Mouse (Mus musculus): ENCODE results near the gene Tcf21.

Tcf21 gene

DNA sequence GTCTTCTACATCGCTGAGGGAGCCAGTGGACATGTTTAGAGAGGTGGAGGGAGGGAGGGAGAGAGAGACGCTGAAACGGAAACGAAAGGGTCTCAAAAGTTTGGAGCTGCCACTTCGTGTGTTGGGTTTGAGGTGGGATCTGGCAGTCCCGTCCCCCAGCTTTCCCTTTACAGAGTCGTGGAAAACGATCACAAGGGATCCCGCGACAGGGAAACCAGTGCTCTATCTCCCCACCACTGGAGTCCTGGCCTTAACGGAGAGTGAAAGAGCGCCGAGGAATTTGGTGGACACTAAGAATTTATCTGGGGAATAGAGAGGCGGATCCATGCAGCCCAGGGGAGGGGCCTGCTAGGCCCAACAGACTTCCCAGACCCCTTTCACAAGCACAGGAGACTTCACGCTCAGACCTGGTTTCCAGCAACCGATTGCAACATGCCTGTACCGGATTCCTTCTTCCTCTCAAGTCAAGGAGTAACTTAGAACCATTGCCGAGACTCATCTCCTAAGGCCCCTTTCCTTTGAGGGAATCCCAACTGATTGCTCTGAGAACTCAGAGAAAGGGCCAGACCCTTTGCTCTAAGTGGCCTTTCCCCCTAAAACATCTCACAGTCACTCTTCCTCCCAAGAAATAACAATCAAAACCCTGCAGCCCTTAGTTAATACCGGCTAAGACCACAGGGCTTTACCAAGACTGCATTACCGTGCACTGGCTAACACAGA, at the start of gene Tcf21:
Gene Tcf21 (minus strand): TSS at position 304 of the 720 bp plus-strand sequence.
- DNase-seq (ENCODE audit: low read depth), result no peak

DNA sequence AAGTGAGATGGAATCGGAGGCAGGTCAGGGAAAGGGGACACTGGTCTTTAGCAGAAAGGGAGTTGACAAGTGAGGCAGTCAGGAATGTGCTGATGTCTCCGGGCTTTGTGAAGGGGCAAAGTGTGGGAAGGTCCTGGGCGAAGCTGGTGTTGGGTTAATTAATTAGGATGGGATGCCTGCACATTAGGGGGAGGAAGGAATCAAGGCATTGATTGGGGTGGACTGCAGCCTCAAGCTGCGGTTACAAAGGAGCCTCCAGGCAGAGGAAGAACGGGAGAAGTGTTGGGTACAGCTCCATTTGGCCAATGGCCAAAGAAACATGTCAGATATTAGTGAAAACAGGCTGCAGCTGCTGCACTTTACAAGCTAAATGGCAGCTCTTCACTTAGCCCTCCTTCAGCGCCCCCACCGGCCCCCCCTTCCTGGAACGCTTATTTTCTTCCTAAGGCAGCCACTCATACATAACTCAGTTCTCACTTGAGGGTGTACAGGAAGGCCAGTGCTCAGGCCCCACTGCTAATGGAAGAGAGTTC, 48.5 kb upstream of the Tcf21 start:
- no peak for DNase-seq (ENCODE audit: low read depth)

DNA sequence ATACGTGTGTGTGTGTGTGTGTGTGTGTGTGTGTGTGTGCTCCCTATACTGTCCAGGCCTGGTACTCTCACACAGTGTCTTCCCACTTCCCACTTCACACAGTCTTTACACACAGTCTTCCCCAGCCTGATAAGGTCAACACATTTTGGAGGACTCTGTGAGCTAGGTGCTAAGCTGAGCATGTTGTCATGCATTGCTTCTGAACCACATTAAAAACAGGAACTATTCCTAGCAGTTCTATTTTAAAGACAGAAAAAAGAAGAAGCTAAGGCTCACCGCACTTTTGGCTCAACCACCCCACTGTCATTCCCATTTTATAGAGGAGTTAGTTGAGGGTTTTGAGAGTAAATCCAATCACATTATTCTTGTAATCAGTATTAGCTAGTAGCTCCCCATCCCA, 47.2 kb upstream of the Tcf21 start:
- no peak for DNase-seq (ENCODE audit: low read depth)

DNA sequence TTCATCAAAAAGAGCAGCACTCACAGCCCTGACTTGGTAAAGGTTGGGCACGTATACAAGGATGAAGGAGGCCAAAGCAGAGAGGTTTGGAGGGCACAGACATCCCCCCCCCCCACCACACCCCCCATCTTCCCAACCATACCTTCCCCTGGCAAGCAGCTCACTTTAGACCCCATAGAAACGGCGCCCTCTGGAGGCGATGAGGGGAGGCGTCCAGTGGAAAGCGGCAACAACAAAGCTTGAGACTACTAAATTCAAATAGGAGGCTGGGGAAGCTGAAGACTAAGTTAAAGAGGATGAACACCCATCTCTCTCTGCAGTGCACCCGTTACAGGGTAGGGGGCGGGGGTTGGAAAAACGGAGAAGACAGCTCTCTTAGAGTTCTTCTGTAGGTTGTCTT, 38.1 kb upstream of the Tcf21 start:
- DNase-seq (ENCODE audit: low read depth), result peak; percentile 18

DNA sequence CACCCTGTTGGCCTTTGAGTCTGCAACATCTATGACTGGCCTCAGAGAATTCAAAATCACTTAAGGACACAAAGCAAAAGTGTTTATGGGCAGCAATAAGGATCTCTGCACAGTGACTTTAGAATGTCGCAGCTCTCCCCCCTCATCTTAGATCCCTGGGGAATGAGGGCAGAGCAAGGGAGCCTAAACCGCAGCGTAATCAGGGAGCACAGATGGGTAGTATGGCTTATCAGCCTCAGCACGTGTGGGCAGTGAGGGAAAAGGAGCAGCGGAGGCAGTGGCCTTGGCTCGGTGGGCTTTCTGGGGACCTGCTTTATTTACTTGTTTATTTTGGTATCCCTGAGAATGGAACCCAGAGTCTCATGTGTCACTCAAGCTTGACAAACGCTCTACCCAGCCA, 34.4 kb upstream of the Tcf21 start:
- DNase-seq (ENCODE audit: low read depth), result no peak

DNA sequence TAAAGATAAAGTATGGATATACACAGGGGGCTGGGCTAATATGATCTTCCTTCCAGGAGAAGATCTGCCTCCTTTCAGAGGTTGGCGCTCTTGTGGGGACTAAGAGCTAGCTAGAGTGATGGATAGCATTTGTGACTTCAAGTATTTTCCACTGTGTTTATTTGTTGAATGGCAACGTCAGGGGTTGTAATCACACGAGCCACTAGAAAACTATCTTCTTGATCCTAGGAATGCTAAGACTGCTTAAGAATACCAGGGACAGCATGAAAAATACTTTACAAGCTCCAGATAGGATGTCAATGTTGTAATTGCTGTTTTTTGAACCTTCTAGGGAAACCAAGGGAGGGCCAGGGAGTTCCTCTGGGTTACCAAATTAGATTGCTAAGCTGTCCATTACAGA, 25.4 kb upstream of the Tcf21 start:
- no peak for DNase-seq (ENCODE audit: low read depth)

DNA sequence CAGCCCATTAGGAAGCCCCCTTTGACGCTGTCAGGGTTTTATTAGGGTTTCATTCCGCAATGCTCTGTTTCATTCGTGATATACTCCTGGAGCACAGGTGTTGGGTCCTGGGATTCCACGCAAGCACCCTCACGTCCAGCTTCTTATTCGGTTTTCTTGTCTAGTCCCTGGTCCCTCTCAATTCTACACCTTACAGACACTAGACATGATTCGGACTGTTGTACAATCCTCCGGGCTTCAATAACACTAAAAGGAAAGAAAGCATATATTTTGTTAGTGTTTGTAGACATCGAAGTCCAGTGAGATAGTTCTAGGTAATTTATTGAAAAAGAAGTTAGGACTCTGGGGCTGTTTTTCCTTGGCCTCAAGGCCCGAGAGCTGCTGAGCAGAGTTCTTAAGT, 24.8 kb upstream of the Tcf21 start:
- no peak for DNase-seq (ENCODE audit: low read depth)

DNA sequence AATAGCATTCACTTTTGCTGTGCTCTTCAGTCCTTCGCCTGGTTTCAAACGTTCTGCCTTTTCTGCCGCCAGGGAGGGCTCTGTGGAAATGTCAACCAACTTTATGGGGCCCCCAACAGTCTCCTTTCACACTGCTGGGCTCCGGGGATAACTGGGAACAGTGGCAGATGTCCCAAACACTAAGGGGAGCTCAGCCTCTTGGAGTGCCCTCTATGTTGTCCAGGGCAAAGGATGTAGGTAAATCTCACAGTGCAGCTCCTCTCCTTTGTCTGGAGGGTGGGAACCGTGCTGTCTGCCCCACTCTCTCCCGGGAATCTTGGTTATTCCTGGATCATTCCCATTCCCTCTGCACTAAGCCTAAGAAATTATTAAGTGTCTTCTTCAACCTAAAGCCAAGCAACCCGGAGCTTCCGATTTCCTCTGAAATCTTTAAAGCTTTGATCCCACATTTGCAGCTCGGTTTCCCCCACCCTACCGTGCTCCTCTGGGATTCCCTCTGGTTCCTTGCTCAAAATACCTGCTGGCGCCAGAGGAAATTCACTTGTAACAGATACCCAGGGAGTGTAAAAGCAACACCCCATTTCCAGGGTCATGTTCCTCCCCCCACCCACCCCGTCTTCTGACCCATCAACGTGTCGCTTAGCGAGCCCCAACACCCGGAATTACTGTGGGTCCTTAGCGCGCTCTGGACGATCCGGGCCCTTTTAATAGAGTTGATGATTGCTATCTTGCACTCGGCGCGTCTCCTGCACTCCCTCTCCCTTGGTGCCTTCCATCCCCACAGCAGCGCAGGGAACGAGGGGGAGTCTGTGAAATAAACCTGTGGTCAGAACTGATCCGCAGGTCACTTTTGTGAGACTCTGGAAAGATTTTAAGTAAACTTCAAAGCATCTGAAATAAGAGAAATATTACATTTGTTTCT, 23.7 kb upstream of the Tcf21 start:
- no peak for DNase-seq (ENCODE audit: low read depth)

DNA sequence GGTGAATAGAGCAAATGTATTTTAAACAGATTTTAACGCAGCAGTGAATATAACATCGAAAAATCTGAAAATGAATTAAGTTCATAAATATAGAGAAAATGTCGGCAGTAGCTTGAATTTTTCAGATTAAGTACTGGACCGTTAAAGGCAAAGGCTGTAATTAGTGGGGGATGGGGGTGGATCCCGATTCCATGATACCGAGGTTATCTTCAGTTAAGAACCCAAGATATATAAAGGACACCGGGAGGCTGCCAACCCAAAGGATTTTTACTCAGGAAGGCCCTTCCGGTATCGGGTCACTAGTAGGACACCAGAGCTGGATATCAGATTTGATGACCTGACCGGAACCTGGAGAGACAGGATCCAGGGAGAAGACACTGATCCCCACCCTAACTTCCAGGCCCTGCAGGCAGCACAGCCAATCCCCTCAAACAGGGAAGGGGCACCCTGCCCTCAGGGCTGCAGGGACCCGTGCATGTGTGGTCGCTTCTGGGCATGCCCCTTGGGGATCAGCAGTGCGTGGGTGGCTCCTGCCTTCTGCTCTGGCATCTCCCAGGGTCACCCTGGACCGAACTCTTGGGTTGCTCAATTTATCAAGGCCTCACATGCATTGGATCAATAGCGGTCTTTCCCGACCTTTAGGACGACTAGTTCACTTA, 22.9 kb upstream of the Tcf21 start:
- DNase-seq (ENCODE audit: low read depth), result no peak

DNA sequence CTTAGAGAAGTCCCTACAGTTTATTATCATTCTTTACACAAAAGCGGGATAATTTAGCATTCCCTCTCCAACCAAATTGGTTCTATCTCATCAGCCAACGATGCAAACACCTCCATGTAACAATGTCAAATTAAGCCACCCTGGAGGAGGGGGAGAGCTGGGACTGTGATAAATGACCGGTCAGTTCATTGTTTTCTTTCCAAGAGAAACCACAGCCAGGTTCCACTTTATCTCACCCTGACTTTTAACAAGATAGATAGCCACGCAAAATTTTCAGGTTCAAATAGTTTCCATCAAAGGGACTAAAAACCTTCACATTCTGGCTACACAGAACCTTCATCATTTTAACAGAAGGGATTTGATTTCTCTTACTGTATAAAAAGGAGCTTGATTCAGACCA, 22.1 kb upstream of the Tcf21 start:
- no peak for DNase-seq (ENCODE audit: low read depth)

DNA sequence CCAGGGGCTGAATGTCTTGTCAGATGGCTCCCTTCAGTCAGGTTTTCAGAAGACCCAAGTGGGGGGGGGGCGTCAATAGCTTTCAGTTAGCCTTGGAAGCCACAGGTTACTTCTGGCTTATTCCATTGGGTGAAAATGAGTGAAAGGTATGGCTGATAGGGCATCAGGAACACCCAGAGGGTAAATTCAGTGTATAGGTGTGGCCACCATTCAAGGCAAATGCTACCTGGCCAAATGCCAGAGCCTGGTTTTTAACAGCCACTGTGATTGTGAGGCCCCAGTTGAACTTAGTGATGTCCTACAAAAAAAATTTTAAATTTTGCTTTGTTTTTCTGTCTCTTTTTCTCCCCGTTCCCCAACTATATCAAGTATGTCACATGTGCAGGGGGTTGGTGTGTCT, 6.3 kb upstream of the Tcf21 start:
- DNase-seq (ENCODE audit: low read depth), result no peak

DNA sequence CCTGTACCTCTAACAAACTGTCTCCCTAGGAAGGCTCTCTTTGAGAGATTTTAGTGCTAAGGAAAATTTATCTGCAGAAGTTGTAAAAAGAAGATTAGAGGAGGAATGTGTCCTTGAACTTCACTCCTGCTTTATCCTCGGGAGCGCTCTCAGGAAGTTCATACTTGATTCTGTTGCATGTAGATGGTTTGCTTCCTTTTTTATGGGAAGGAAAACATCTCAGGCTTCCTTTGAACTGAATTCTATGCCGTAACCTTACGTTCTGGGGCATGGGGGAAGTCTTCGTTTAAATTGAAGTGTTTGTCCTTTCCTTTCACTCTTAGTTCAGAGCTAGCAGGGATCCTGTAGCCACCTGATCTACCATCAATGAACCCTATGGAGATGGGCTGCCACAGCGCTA, 2.9 kb upstream of the Tcf21 start:
- DNase-seq (ENCODE audit: low read depth), result no peak

DNA sequence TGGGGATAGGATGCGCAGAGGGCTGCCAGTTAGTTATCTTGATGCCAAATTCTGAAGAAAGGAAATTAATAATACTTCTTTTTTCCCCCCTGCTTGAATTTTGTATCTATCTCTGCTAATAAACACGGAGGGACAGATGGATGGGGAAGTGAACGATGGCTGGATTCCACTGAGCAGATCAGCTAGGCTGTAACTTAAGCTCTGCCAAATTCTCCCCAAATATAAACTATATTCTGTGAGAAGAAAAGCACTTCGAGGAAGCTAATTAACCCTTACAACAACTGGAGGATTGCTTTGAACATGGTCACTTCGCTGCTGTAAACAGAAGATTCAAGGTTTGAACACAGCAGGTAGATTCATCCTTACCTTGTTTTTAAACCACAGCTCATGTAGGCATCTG, 2.5 kb upstream of the Tcf21 start:
- DNase-seq (ENCODE audit: low read depth), result no peak

DNA sequence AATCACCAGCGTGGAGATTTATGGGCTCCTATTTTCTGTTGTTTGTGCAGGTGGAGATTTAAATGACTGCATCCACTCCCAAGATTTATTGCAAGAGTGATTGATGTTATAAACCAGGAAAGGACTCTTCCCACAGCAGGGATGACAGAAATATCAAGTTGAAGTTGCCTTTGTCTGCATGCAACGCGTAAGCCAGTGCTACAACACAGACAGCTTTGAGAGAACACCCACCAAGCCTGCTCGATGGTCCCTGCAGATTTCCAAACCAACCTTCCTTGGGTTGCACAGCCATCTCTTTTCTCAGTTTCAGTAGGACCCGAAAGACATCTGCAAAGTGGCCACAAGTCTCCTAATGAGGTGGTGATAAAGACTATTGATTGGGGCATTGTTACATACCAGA, 1.7 kb upstream of the Tcf21 start:
- DNase-seq (ENCODE audit: low read depth), result no peak

DNA sequence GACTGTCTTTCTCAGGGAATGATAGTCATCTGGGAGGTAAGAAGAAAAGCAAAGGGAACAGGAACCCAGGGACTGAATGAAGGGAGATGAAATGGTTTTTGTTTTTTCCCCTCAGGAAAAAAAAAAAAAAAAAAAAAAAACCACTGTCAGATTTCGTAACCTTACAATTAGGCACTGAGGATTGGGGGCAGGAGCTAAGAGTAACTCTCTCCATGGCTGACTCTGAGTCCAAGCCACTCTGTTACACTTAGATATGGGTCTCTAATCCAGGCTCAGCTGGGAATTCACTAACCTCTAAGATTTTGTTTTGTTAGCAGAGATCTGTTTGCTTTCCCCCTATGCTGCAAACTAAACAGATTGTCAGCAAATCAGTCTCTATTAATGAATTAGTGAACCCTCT, 1.3 kb upstream of the Tcf21 start:
- DNase-seq (ENCODE audit: low read depth), result no peak

DNA sequence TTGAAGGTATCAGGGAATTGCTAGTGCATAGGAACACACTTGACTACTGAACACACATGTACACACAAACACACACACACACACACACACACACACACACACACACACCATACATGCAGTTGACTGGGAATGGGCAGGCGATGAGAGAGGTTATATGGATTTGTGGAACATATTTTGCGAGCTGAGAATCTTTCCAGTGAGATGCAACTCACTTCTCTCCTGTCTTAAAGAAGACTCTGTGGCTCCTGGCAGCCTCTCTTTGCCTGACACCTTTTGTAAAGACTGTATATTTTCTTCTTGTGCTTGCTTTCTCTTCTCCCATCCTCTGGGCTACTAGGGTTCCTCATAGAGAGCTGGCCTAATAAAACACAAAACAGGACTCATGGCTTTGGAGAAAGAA, 867 bp upstream of the Tcf21 start:
- DNase-seq (ENCODE audit: low read depth), result no peak

DNA sequence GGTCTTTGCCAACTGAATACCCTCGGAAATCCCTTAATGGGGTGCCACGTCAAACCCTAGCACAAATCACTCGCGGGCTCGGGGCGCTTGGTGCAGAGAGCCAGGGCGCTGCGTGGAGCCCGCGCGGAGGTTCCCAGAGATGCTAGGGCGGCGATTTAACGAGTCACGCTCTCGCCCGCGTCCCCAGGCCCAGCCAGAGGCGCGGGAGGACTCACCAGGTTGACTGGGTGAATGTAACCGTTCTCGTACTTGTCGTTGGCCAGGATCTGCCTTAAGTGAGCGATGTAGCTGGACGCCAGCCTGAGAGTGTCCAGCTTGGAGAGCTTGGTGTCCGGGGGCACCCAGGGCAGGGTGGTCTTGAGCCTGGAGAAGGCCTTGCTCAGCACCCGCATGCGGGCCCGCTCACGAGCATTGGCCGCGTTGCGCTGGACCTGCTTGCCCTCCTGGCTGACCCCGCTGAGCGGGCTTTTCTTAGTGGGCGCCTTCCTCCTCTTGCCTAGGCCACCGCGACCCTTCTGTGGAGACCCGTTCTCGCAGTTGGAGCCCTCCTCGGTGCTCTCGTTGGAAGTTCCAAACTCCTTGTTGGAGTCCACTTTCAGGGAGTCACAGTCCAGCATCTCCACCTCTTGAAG, 619 bp downstream of the Tcf21 start:
- no peak for DNase-seq (ENCODE audit: low read depth)

DNA sequence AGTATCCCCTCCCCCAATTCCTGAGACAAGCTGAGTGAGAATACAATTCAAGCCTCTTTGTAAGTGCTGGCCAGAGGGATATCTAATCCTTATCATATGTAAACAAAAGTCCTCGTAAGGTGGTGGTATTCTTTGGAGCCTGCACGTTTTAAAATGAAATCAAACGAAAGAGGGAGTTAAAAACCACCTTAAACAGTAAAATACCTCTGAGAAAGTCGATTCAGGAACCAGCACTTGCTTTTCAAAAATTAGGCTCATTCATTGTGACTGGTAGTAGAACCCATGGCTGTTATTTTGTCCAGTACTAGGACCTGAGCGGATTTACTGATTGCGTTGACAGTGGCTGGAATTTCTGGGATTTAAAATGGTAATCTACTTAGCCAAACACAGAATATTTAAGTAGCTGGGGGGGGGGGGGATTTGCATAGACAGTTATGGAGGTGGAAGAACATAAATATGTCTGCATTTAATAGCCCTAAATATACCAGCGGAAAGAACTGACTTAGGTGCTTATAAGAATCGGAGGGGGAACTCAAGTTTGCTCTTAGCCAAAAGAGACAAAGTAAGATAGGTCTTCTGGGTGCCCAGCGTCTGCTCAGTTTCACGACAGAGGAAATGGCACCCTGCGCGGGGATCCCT, 1.3 kb downstream of the Tcf21 start:
- no peak for DNase-seq (ENCODE audit: low read depth)

DNA sequence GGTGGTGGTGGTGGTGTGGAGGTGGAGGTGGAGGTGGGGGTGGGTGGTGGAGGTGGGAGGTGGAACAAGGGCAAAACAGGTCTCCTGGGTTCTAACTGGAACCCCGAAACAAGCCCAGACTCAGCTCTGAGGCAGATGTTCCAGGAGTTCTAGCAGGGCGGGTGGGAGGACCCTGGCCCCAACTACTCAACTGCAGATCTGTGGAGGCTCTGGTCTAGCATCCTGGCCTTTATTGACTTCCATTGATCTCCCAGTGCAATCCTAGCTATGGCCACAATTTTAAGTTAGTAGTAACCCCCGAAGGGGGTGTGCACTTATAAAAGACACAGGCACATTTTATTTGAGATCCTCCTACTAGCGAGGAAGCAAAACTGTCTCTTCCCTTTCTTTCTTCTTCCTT, 2.0 kb downstream of the Tcf21 start:
- no peak for DNase-seq (ENCODE audit: low read depth)

DNA sequence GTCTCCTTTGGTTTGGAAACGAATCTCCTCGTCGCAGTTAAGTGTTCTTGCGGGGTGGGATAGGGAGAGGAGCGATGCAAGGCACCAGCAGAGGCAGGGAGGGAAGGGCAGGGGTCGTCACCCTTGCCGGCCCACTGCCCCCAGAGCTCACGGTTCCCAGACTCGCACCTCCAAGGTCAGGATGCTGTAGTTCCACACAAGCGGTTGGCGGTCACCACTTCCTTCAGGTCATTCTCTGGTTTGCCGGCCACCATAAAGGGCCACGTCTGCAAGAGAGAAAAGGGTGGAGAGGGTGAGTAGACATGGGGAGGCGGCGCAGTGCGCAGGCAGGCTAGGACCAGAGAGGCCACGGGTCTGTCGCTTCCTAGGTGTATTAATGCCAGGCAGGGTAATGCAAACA, 2.4 kb downstream of the Tcf21 start:
- DNase-seq (ENCODE audit: low read depth), result no peak

DNA sequence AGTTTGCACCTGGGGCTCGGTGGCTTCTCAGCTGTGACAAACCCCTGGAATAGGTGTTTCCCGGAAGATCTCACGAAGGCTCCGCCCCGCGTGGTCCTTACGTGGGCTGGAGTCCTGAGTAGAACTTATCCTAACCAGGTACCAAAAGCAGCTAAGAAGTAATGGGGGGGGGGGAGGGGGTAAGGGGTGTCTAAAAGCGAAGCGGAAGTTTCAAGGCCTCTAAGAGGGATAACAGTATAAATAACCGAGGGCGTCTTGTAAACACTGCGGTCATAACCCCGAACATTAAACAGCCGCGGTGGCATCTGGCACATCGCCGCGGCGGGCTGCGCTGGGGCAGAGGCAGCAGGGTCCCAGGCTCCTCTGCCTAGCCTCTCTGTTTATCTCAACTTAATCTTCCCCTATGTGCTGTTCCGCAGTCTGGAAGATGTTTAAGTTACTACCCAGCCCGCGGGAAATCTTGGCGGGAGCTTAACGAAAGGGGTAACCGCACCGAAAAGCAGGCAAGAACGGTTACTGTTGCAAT, 3.7 kb downstream of the Tcf21 start:
- no peak for DNase-seq (ENCODE audit: low read depth)

Data from 416B (cell line).